Mouse (Mus musculus) testis, adult 2 months (tissue): ENCODE data around the gene Cyp2s1.

Source experiments
- CTCF ChIP-seq: fragments of 200-500 bp; IDR thresholded peaks from 2 replicates; pipeline ENCODE4 v1.5.1; 2012; ENCODE audit warnings: low read depth, mild to moderate bottlenecking, inconsistent platforms, low read length, moderate library complexity; ENCODE audit not compliant: control insufficient read depth, insufficient read depth, insufficient replicate concordance
- POLR2A ChIP-seq: fragments of 200-500 bp; IDR thresholded peaks from 2 replicates; pipeline ENCODE4 v1.6.1; 2012; ENCODE audit warnings: low read depth, mild to moderate bottlenecking, inconsistent platforms, low read length, moderate library complexity; ENCODE audit not compliant: control insufficient read depth

DNA sequence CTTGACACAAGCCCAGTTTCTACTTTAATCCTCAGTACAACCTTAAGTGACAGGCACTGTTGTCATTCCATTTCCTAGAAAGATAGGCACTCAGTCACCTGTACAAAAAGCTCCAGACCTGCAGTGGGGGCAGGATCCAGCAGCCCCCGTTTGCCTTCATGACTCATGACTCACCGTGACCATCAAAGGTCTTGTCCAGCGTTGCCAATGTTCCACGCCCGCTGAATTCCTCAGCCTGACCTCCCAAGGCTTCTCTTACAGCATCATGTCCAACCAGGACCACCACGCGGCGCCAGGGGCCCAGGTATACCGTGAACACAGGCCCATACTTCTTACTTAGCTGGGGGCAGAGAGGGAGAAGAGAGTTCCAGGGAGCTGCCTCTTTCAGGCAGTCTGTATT is 2.0 kb downstream of the Cyp2s1 start:
- TF ChIP-seq CTCF: no peak
- TF ChIP-seq POLR2A: no peak
